Mouse (Mus musculus) cerebellum, postnatal 25 days (tissue): ENCODE results near the gene Gosr2.

ENCODE experiments used
- DNase-seq, 2 experiments: peaks; one replicate each; pipeline ENCODE4 v3.0.0; 2021; ENCODE audit warnings: mixed read lengths in 2 of 2

The Gosr2 gene

DNA sequence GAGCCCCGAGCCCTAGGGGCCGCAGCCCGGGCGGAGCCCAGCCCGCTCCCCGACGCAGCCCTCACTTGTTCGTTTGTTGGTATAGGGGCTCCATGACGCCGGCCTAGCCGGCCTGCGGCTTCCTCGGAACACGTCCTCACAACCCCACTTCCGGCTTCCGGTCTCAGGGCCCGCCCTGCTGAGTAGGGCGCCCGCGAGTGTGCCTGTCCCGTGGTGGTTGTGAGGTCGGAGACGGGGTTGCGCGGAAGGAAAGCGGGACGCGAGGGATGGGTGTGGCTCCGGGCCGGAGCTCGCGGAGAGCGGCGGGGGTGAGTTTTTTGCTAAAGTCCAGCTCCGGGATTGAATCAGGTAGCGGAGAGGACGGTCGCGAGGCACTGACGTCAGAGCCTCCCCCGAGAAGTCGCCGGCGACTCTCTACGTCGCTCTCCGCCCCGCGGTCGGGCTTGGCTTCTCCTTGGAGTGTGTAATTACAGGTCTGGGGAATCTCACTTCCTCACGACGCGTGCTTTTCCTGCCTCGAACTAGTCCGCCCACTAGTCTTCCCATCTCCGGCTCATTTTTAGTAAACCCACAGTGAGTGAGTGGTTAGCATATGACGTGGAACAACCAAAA is at the start of gene Gosr2:
TSS of gene Gosr2 (minus strand) at position 334 of the 612 bp plus-strand sequence.
- DNase-seq: peak; percentile 92 to 93

DNA sequence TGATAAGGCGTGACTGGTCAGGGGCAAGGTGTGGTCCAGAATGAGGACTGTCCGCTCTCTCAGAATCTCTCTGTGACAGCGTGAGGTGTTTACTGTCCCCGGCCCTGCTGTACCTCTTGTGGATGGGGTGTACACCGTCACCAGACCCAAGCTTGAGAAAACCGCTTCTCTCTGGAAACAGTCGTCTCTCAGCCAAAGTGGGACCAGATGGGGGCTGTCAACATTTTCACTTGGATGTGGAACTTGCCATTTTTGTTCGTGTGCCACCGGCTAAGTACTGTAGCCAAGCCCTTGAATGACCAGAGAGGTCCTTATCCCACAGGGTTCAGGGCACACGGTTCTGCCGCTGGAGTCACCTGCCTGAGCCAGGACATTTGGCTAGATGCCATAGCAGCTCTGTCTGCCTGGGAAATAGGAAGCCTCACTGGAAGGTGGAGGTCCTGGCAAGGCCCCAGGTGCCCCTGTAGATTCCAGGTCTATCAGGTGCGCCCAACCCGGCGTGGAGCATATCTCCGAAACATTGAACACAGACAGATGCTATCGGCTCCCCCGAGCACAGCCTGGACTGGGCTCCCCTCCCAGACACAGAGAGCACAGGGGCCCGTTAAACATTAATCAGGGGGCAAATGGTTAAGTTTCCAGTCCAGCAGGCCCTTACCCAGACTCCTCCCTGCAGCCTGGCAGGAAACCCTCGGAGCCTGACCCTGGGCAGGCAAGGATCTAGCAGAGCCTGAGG is 37.5 kb upstream of the Gosr2 start:
- peak; percentile 39 to 68 for DNase-seq

DNA sequence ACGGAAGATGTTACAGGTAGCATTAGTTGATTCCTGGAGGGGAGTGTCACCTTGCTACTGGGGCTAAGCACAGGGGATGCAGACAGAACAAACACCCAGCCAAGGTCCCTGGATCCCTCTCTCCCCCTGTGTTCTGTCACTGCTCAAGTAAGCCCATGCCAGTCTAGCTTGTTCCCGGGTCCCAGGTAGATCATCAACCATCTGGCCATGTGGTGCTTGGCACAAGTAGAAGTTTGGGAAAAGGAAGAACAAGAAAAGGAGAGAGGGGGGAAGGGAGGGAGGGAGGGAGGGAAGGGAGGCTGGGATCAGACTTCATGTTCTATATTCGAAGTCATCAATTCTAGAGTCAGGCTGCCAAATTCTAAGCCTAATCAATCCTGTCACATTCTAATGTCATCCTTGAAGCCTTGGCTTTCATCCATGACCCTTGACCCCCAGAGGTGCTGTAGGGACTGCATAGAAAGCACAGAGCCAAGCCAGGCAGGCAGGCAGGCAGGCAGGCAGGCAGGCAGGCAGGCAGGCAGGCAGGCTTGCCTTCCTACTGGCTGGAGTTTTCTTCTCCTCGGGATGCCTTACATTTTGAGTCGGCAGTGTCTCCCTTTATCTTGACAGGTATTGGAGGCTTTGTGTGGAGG is 36.8 kb upstream of the Gosr2 start:
- DNase-seq: no peak

DNA sequence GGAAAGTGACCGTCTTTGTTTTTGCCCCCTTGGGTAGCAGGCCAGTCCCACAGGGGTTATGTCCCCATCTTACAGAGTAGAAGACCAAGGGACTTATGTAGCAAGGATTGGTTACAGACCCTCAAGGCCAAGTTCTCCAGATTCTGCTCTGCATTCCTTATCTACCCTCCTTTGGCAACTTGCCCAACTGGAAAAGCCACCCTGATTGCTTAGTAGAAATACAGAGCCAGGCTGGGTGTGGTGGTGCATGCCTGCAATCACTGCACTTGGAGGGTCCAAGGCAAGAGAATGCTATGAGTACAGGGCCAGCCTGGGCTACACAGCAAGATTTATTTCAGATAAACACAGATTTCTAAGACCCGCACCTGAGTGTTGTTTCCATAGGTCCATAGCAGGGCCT is 36.3 kb upstream of the Gosr2 start:
- no peak for DNase-seq

DNA sequence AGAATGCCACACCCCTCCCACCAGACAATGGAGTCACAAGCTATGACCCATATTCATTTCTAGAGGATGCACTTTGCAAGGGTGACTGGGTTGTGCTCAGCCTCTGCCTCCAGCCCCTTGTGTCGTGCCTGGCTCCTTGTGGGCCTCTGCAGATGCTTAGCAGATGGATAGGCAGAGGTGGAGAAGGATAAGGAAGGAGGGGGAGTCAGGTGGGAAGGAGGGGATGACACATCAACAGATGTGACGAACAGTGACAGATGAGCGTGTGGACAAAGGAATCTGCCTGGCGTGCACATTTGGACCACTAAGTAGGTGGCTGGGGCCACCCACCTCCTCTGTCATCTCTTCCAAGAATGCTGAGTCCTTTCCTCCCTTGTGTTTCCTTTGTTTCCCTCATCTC is 35.4 kb upstream of the Gosr2 start:
- no peak for DNase-seq

DNA sequence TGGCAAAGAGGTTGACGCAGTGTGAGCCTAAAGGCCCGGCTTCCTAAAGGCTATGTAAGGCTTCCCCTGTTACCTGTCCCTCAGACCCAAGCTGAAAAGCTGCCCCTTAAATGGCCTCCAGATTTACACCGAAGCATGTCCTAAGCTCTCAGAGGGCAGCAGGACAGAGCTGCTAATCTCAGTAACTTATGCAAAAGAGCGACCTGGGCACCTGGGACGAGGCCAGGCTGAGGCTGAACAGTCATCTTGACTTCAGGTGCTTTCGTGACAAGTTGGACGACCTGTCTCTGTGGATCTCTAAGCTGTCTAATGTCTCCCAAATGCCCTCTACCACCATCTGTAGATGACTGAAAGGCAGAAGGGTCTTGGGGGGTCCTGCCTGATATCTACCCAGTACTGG is 34.6 kb upstream of the Gosr2 start:
- DNase-seq: no peak

DNA sequence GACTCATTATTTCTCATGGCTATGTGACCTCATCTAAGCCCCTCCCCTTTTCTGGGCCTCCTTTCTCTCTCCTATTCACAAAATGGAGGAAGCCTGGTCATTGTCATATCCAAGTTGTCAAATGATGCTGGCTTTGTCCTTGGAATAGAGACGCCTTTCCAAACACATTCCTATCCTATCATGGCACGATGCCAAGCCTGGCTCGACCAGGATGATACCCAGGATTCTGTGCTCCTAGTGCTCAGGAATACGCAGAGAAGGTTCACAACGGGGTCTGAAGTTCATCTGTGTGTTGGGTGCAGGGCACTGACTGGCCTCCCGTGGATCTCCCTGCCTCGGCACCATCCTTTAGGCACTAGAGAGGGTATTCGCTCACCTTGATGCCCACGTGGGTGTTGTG is 33.9 kb upstream of the Gosr2 start:
- no peak for DNase-seq

DNA sequence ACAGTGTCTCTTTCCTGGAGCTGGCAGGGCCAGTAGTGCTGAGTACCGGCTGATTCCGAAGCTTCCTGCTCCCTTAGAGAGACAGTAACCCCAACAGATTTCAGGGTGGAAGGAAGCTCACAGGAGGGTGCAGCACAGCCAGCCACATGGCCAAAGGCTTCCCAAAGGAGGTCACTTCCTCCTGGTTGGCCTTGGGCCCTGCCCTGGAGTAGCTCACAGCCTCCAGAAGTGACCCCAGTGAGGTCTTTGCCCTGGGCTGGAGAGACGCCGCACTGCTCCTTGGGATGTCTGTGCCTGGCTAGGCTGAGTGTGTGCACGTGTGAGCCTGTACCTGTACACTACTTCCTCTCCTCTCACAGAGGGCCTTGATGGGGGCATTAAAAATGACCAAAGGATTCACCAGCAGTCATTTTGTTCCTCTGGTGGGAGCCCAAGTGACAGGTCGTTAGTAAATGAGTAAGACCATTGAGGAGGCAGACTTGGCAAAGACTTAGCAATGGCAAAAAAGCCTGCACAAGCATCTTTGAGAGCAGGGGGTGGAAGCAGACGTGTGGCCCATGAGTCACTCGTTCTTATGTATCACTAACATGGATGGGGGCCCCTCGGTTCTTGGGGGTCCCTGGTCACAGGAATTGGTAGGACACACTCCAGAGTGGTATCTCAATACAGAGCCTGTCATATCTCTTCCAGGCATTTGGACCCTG is 31.7 kb upstream of the Gosr2 start:
- DNase-seq: no peak

DNA sequence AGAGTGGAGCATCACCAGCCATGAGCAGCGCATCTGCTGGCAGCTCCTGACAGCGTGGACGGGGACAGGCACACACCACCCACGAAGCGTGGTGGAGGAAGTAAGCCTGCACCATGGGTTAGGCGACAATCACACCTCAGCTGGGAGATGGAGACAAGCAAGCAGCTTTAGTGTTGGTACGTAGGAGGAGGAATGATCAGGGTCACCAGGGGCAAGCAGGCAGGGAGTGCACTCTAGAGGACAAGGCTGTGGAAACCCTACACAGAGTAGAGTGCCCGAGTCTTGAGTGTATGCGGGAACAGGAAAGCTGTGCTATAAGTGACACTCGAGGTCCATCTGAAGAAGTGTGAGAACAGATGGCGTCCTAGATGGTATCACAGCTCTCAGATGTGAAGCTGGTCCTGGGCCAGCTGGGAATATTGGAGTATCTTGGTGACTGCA is 26.7 kb upstream of the Gosr2 start:
- DNase-seq: peak in 1 of 2 experiments; percentile 33

DNA sequence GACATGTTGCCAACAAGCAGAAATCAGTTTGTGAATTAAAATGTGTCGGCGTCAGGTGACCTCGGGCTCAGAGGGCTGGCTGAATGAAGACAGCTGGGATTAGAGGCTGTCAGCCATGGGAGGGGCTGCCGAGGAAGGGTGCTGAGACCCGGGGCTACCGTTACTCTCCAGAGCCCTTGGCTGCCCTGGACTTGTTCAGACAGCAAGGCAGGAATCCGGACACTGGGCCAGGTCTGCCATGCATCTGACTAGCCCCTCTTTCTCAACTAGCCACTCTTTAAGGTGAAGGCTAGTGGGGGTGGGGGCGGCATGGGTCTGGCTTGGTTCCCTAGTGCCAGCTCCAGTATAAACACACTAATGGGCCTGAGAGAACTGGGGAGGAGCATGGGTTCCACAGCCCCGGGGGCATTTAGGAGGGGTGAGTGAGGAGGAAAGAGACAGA is 24.4 kb upstream of the Gosr2 start:
- DNase-seq: peak; percentile 34 to 45

DNA sequence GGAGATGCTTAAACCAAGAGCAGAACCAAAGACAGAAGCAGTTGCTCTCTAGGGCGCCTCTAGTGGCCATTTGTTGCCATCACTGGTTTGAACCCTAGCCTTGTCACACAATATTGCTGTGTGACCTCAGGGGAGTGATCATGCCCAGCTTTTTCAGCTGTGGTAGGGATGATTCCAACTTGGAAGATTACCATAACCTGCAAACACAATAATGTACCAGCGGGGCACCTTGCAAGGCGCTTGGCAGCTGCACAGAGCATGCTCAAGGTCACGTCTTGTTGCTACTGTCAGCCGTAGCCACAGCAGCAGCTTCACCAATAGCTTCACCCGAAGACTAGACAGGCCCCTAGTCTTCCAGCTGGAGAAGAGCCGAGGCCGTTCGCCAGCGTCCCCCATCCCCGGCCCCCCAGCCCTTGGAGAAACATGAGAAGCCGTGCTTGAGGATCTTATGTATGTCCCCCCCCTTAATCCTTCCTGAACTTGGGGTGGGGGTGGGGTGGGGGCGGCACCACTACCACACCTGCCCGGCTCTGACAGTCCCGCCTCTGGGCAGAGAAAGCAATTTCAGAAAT is 23.9 kb upstream of the Gosr2 start:
- DNase-seq: peak; percentile 59 to 73

DNA sequence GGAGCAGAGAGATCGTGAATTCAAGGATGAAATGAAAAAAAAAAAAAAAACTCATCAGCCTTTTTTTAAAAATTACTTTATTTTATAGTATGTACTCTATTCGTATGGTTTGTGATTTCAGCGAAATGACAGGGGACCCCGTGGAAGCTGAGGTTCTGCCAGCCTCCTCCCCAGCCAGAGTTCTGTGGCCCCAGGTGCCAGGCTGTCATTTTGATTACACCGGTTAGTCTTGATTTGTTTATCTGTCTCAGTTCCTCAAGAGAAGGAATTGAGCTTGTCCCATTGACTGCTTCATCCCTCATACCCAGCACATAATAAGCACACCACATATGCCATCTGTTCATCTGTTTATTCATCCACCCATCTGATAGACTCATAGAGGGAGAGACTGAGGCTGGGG is 21.7 kb upstream of the Gosr2 start:
- DNase-seq: no peak

DNA sequence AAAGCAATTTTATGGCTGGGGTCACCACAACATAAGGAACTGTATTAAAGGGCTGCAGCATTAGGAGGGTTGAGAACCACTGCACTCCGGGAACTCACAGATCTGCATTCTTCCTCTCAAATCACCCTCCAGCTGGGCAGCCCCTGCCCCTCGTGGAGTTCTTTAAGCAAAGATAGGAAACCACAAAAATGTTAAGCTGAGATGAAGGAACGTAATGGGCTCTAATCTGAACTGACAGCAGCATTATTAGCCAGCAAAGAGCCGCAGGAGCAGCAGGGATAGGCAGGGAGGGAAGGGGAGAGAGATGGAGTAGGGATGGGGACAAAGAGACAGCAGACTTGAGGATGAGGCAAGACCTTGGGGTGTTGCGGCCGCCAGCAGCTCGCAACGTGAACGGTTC is 19.3 kb upstream of the Gosr2 start:
- no peak for DNase-seq

DNA sequence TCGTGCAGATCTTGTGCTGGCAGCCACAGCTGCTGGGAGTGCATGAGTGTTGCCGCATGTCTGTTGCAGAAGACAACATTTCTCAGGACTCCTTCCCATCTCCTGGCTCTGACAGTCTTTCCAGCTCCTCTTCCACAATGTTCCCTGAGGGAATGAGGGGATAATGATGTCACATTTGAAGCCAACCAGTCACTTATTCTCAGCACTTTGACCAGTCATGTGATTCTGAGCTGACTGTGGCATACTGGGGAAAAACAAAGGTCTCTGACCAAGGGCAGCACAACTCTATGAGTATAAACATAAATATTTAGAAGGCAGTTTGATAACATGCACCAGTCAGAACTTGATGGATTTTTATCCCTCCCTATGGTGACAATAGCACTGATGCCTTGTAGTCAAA is 16.4 kb upstream of the Gosr2 start:
- DNase-seq: no peak

DNA sequence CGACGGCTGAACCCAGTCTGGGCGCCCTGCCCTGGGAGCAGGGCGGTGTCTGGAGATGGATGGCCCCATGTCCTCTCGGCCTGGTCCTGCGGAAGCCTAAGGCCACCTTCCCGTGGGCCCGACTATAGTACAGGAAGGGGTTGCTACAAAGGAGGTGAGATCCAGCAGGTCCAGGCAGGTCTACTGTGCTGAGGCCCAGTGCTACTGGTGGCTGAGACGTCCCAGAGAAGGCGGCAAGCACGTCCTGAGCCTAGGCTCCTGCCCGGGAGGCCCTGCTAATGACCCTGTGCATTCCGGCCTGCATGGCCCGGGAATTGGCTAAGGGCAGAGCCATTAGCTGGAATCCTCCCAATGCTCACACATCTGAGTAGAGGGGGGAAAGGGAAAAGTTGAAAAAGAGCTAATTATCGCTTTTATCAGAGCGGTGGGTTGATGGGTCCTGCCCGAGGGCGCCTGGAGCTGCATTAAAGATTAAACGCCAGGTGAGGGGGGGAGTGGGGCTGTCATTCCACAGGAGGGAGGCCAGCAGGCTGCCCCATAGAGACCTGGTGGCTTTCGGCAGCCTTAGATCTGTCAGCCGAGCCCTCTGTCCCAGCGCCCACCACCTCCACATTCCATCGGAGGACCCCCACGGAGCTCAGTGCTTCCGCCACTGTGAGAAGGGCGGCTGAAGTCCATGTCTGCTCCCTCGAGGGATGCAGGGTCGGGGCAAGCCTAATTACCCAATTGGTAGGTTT is 14.3 kb upstream of the Gosr2 start:
- no peak for DNase-seq

DNA sequence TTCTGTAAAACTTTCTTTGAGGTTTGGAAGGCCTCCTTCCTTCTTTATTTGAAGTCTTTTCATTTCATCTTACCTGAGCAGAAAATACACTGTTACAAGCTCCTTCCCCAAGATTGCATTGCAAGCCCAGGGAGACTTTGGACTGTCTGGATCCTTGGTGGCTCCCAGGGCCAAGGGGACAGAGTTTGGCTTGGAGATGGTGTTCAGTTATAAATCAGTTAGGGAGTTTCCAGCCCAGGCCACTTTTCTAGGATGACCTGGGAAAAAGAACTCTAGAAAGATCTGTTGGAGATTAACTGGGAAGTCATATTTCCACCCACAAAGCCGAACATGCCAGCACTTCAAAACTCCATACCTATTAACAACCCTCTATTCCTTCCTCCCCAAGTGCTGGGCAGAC is 12.3 kb upstream of the Gosr2 start:
- no peak for DNase-seq

DNA sequence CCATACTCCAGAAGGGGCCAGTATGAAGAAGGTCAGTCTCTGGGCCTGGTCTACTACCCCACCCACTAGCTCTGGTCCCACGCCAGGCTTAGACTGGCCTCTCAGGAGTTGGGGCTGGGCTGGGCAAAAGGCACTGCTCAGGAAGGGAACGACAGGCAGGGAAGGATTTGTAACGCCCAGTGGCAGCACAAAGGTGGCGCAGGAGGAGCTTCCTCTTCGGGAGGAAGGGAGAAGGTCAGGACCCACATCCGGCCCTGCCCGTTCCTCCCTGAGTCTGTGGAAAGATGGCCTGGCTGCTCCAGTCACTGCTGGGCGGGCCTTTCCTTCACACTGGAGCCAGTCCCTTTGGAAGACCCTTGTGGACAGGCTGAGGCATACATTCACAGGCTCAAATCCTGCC is 9.3 kb upstream of the Gosr2 start:
- no peak for DNase-seq

DNA sequence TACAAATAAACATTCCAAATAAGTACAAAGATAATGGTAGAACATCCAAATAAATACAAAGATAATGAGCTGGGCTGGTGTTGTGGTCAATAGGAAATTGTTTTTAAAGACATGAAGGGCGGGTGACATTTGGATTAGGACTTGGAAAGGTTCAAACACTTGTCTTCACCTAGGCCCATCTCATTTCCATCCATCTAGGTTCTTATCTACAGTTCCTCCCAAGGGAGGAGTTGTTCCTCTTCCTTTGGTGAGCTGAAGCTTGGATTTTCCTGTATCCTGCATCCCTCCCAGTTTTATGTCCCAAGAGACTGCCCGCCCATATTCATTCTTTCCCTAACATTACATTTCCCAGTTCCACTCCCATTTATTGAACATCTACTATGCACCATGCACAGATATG is 528 bp upstream of the Gosr2 start:
- DNase-seq: no peak

DNA sequence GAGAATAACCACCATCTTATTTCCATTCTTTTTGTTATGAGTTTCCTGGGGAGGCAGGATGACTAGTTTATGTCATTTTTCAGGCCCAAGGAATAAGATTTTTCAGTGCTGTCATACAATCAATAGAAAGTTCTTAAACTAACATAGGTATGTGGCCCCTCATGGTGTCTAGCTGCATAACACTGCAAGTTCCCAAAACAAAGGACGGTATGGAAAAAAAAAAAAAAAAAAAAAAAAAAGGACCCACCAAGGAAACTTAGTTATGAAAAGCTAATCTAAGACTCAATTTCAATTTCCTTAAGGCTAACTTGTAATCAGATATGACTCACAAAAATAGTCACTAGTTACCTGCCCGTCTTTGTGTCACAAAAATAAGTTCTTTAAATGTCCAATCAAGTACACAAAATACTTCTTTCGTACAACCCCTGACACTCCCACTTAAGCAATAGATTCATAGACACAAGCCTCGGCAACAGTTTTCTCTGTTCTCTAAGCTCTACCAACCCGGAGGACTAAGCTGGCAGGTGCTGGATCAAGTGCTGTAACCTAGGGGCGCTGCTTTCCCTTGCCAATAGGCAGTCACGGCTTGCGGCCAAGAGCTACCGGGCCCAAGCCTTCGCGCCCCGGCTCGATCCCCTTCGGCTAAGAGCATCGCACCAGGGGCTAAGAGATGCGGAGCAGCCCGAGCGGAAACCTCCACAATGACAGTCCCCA is 690 bp downstream of the Gosr2 start:
- no peak for DNase-seq

DNA sequence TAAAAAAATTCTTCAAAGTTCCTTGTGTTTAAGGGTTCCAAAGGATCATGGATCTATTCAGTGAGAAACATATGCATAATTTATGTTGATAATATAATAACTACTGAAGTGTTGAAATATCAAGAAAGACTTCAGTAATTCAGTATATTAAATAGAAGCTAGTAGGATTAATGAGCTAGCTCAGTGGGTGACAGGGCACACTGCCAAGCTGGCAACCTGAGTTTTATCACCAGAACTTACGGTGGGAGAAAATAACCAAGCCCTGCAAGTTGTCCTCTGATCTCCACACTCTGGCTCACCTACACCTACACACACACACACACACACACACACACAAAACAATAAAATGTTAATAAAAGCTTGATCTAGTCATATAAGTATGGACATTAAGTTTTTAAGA is 4.5 kb downstream of the Gosr2 start:
- peak; percentile 36 to 72 for DNase-seq

DNA sequence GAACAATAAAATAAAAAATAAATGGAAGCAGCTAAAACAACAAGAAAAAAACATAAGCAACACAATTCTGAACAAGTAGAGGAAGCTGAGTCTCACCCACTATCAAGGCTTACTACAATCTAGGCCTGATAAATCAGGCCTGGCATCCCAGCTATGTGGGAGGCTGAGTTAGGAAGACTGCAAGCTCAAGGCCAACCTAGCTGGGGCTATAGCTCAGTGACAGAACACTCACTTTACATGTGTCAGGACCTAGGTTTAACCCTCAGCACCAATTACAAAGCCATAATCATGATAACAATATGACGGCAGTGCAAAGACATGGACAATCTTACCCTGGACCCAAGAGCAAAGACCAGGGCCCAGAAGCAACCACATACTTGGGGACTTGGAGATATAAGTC is 6.7 kb downstream of the Gosr2 start:
- no peak for DNase-seq

DNA sequence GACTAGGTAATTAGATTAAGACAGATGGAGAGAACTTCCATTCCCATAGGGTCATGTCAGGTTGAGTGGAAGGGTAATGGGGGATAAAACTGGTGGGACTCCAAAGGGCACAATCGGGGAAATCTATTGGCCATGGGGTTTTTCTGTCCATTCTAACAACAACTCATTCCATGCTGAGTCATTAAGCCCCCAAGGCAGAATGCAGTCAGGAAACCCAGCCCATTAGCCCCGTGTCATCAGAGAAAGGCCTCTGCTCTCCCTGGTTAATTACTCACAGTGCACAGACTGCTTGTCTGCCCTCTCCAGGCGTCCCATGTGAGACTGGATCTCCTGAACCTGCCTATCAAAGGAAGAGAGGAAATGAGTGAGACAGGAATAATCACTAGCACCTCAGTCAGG is 8.7 kb downstream of the Gosr2 start:
- DNase-seq: no peak
